Mouse (Mus musculus) lung, embryonic 16.5 days (tissue): Measurements from ENCODE around the gene Grik3. TPM values are rescaled to one million over a fixed set of nuclear protein-coding genes. Genes with fewer than 3 reads are reported as not detected.

Source experiments
- ATAC-seq: fragments of 200-750 bp; cut with Nextera tagmentation; 2 replicates; pipeline ENCODE4 v1.8.0; 2017; ENCODE audit warnings: low read depth, mild to moderate bottlenecking, moderate library complexity
- H3K27ac ChIP-seq: fragments of 300-500 bp; sonication (generic); 2 replicates; pipeline ENCODE4 v1.5.1; 2014; ENCODE audit warnings: mild to moderate bottlenecking, control low read depth, low read length
- H3K27me3 ChIP-seq: fragments of 300-500 bp; sonication (generic); 2 replicates; pipeline ENCODE4 v1.6.1; 2014; ENCODE audit warnings: low read depth, low read length, mixed read lengths; ENCODE audit not compliant: control insufficient read depth, insufficient read depth
- H3K36me3 ChIP-seq: fragments of 300-500 bp; sonication (generic); 2 replicates; pipeline ENCODE4 v1.6.1; 2014; ENCODE audit warnings: low read length; ENCODE audit not compliant: control insufficient read depth, insufficient read depth
- H3K4me1 ChIP-seq: fragments of 300-500 bp; sonication (generic); replicated peaks from 2 replicates; pipeline ENCODE4 v1.6.1; 2014; ENCODE audit warnings: low read length, mixed read lengths; ENCODE audit not compliant: control insufficient read depth, insufficient read depth
- H3K4me2 ChIP-seq: fragments of 300-500 bp; sonication (generic); 2 replicates; pipeline ENCODE4 v1.6.1; 2014; ENCODE audit warnings: low read depth, low read length, control low read depth
- H3K4me3 ChIP-seq: fragments of 300-500 bp; sonication (generic); 2 replicates; pipeline ENCODE4 v1.5.1; 2014; ENCODE audit warnings: mild to moderate bottlenecking, low read length, control low read depth
- H3K9ac ChIP-seq: fragments of 300-500 bp; sonication (generic); 2 replicates; pipeline ENCODE4 v1.6.1; 2014; ENCODE audit warnings: low read length, control low read depth
- H3K9me3 ChIP-seq: fragments of 300-500 bp; sonication (generic); 2 replicates; pipeline ENCODE4 v1.6.1; 2016; ENCODE audit warnings: low read length; ENCODE audit not compliant: control insufficient read depth
- WGBS: fragments of 180-500 bp; shearing (Covaris S2); extraction: QIAGEN DNeasy Blood & Tissue Kit; methylation state at CpG from one replicate; pipeline ENCODE4 v1.1.7; 2014; 5-methylcytosine and 5-hydroxymethylcytosine counted together
- polyA plus RNA-seq: library from polyadenylated mRNA; unstranded; fragments of >200 nt; fragmentation: Nextera tagmentation; extraction: Ambion mirVana; gene quantifications from 2 replicates; pipeline ENCODE4 v1.2.1, GENCODE M21; 2015

The Grik3 gene
- polyA plus RNA-seq, 1 experiment from 2014 or later = not detected

DNA sequence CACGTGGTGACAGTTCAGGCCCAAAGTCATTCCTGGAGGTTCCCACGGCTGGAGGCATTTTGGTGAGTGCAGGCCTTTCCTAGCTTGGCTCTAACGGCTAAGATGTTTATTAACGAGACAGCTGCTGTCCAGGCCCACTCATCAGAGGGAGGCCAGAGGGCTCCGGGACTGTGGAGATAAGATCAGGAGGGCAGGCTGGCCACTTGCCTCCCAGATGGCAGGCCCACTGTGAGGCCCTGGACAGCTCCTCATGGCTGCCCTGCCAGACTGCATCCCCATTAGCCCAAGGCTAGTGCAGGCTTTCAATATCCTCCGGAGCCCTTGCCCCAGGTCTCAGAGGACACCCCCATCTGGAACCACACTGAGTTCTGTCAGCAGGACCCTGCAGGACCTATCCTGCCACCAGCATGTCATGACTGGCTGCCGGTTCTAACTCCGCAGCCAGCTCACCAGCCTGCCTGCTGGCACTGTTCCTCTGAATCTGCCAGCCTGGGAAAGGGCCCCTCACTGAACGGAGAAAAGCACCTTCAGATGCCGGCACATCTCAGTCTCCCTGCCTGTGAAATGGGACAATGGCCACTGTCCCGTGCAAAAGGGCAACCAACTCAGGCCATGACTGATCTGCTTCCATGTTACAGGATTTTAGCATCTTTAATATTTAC lies 20.7 kb upstream of the Grik3 start:
- Histone ChIP-seq H3K9me3 (no peaks in the 10 kb centered on the region), H3K27me3 (no peaks in the 10 kb centered on the region), H3K4me1 (no peaks in the 10 kb centered on the region), H3K4me2 (no peak overlapping the region), H3K27ac (no peak overlapping the region), H3K36me3 (no peaks in the 10 kb centered on the region), H3K9ac (no peak overlapping the region), H3K4me3 (no peak overlapping the region)
- no peak for ATAC-seq
- 43% methylated on average over 11 of the region's 11 CpGs for WGBS

DNA sequence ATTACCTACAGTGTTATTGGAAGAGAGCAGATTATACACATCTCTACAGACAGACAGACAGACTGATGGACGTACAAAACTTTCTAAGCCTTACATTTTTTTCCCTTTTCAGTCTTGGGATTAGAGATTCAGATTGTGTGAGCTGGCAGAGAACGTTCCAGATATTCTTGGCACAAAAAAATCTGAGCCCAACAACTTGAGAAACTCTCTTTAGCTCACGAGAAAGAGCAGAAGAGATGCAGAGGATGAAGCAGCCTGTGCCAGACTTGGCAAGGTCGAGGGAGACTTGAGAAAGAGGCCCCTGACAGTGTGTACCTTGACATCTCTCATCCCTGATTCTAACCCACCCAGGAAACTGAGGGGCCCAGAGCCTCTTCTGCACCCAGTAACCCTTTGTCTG lies 15.6 kb upstream of the Grik3 start:
- H3K4me1 ChIP-seq = no peaks in the 10 kb centered on the region
- H3K27me3 ChIP-seq = no peaks in the 10 kb centered on the region; the same call in 1 of the 2 replicates
- no peak overlapping the region for H3K4me3 ChIP-seq
- no peak overlapping the region for H3K27ac ChIP-seq
- ATAC-seq = no peak
- H3K4me2 ChIP-seq = no peak overlapping the region
- no peaks in the 10 kb centered on the region for H3K9me3 ChIP-seq
- H3K9ac ChIP-seq = no peak overlapping the region
- WGBS = 57% methylated on average over 4 of the region's 4 CpGs
- H3K36me3 ChIP-seq = no peaks in the 10 kb centered on the region

DNA sequence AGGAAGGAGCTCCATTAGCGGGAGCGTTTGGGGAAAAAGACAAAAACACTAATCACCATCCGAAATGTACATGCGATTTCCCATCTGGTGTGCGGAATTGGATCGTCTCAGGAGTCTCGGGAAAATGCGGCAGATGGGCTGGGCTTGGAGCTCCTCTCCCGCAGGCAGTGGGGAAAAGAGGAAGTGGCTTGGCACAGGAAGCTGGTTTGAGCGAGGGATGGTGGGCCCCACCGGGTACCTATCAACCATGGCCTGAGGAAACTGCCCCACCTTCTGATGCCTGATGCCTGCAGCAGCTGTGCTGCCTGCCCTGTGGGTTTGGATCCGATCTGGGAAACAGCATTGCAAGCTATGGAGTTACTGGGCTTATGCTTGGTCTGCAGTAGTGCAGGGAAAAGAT lies 12.4 kb upstream of the Grik3 start:
- Histone ChIP-seq H3K27me3 (no peaks in the 10 kb centered on the region; the same call in 1 of the 2 replicates), H3K9me3 (no peaks in the 10 kb centered on the region), H3K9ac (no peak overlapping the region), H3K36me3 (no peaks in the 10 kb centered on the region), H3K4me2 (no peak overlapping the region), H3K4me3 (no peak overlapping the region), H3K27ac (no peak overlapping the region), H3K4me1 (no peaks in the 10 kb centered on the region)
- no peak for ATAC-seq
- 37% methylated on average over 12 of the region's 12 CpGs for WGBS

DNA sequence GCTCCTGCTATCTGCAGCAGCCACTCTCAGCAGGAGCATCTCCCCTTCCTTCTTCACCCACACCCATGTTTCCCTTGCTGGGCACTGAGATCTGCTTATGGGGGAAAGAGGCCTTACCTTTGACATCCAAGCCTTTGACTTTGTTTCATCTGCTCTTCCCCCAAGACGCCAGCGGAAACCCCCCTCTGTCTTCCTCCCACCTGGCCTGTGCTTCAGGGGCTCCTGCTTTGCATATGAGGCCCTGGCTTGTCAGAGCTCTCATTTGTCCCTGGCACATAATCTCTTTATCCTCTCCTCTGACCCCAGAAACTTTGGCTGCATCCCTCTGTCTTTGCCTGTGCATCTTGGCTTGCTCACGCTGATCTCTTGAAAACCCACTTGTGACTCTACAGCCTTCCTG lies 9.2 kb upstream of the Grik3 start:
- WGBS = 22% methylated on average over 3 of the region's 3 CpGs
- H3K27ac ChIP-seq = no peak overlapping the region
- H3K27me3 ChIP-seq = peaks cover 22% of the 10 kb centered on the region
- no peak overlapping the region for H3K9ac ChIP-seq
- H3K4me3 ChIP-seq = no peak overlapping the region
- H3K9me3 ChIP-seq = no peaks in the 10 kb centered on the region
- no peak overlapping the region for H3K4me2 ChIP-seq
- H3K36me3 ChIP-seq = no peaks in the 10 kb centered on the region
- ATAC-seq = no peak
- H3K4me1 ChIP-seq = no peaks in the 10 kb centered on the region

GRCm38 (mm10) chr4:125484131-125484530 lies 6.4 kb upstream of the Grik3 start:
- no peak overlapping the region for H3K9ac ChIP-seq
- H3K36me3 ChIP-seq = no peaks in the 10 kb centered on the region
- H3K9me3 ChIP-seq = no peaks in the 10 kb centered on the region
- no peak for ATAC-seq
- H3K4me3 ChIP-seq = no peak overlapping the region
- H3K27me3 ChIP-seq = peaks cover 51% of the 10 kb centered on the region
- 22% methylated on average over 8 of the region's 8 CpGs for WGBS
- no peaks in the 10 kb centered on the region for H3K4me1 ChIP-seq
- H3K27ac ChIP-seq = no peak overlapping the region
- H3K4me2 ChIP-seq = no peak overlapping the region

- 43% methylated on average over 15 of the region's 15 CpGs for WGBS
- Histone ChIP-seq H3K27me3 (peaks cover 66% of the 10 kb centered on the region), H3K27ac (no peak overlapping the region), H3K9me3 (no peaks in the 10 kb centered on the region), H3K4me2 (no peak overlapping the region), H3K36me3 (no peaks in the 10 kb centered on the region), H3K4me1 (no peaks in the 10 kb centered on the region), H3K4me3 (no peak overlapping the region), H3K9ac (no peak overlapping the region)
- no peak for ATAC-seq
These were observed 4.9 kb upstream of the Grik3 start for GRCm38 (mm10) chr4:125485416-125486239.

DNA sequence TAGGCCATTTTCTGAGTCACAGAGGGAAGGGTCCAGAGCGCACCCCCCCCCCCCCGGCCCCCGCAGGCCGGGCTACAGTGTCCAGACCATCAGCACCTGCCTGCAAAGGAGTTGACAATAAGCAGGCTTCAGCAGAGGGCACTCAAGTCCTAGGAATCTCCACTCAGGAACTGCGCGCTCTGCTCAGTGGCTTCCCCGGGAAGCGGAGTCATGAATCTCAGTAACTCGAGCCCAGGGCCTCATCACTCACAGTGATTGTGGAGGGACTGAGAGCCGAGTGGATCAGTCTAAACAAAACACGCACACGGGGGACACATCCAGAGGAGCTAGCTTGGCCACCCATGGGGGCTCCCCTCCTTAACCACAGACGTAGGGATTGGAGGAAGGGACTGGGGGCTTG lies 3.9 kb upstream of the Grik3 start:
- ATAC-seq = no peak
- no peaks in the 10 kb centered on the region for H3K4me1 ChIP-seq
- no peak overlapping the region for H3K27ac ChIP-seq
- H3K9me3 ChIP-seq = no peaks in the 10 kb centered on the region
- no peaks in the 10 kb centered on the region for H3K36me3 ChIP-seq
- no peak overlapping the region for H3K4me2 ChIP-seq
- H3K4me3 ChIP-seq = no peak overlapping the region
- no peak overlapping the region for H3K9ac ChIP-seq
- H3K27me3 ChIP-seq = peaks cover 75% of the 10 kb centered on the region
- WGBS = 2% methylated on average over 13 of the region's 13 CpGs

DNA sequence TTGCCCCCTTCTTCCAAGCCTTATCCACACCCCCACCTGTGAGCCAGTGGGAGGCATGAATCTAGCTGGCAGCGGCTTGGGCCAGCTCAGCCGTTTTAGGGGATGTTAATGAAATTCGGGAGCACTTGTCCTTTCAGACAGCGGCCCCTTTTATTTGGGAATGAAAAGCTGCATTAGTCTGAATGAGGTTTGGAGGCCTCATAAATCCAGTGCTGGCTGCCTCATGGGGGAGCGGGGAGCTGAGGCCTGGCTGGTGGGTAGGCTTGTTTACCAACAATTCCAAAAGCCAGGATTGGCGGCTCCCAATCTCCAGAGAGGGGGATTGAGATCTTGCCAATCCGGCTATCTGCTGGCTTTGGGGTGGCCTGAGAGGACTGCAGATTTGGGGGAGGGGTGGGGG lies 3.5 kb upstream of the Grik3 start:
- 1% methylated on average over 7 of the region's 7 CpGs for WGBS
- H3K4me3 ChIP-seq = no peak overlapping the region
- ATAC-seq = no peak

DNA sequence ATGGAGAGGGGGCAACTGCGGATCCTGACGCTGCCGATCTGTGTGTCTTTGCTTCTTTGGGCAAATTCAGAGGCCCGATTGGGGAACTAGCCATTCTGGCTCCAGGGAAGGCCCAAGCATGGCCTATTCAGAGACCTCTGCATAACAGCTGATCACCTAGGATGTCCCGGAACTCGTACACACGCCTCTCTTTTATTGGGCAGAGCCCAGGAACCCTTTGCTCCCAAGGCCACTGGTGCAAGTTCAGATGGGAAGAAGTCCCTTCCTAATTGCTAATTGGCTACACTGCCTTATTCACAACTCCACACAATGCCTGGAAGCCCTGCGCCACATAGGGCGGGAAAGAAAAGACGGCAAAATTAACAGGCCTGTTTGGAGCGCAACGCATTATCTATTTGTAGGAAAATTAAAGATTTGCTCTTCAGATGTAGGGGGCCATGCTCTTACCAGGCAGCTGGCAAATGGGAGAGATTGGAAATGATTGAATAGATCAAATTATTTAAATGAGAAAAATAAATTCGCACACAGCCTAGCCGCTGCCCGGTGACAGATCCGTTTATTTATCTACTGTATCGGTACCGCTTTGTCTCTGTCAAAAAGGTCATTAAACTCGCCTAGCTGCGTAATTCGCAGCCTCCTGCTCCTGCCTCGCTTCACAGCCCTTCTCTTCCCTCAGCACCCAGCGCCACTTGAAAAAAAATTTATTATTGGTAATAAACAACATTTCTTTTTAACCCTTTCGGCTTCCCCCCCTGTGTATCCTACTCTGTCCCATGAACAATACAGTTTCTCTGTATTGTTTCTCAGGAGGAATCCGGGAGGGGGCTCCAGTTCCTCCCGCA lies 1.5 kb upstream of the Grik3 start:
- H3K27me3 ChIP-seq = peaks cover 99% of the 10 kb centered on the region
- WGBS = 4% methylated on average over 26 of the region's 26 CpGs
- no peak overlapping the region for H3K9ac ChIP-seq
- H3K27ac ChIP-seq = no peak overlapping the region
- ATAC-seq = no peak
- H3K36me3 ChIP-seq = no peaks in the 10 kb centered on the region
- H3K9me3 ChIP-seq = no peaks in the 10 kb centered on the region
- H3K4me1 ChIP-seq = no peaks in the 10 kb centered on the region
- H3K4me2 ChIP-seq = no peak overlapping the region
- no peak overlapping the region for H3K4me3 ChIP-seq

More for the DNA sequence above, 3.5 kb upstream of the Grik3 start:
- Histone ChIP-seq H3K36me3 (no peaks in the 10 kb centered on the region), H3K4me1 (no peaks in the 10 kb centered on the region), H3K9me3 (no peaks in the 10 kb centered on the region), H3K27me3 (peaks cover 80% of the 10 kb centered on the region), H3K27ac (no peak overlapping the region), H3K9ac (no peak overlapping the region), H3K4me2 (no peak overlapping the region)
